Mouse (Mus musculus): ENCODE results near the gene Alkbh2. TPM values are rescaled to one million over a fixed set of nuclear protein-coding genes. Genes with fewer than 3 reads are reported as not detected.

Gene Alkbh2
- polyA plus RNA-seq, 1 experiment from 2014 or later = 4.1 TPM

- no peaks in the 10 kb centered on the region for H3K27me3 ChIP-seq
- 61% methylated on average over 7 of the region's 7 CpGs for WGBS (ENCODE audit: insufficient replicate concordance)
- peaks cover 42% of the 10 kb centered on the region for H3K4me1 ChIP-seq (replicated peaks)
- peaks cover 13% of the 10 kb centered on the region for H3K36me3 ChIP-seq (replicated peaks)
- no peak for ATAC-seq (ENCODE audit: insufficient read depth)
- H3K4me2 ChIP-seq = peak overlapping the region; percentile 99
- no peak overlapping the region for H3K27ac ChIP-seq (replicated peaks)
- H3K9ac ChIP-seq = peak overlapping the region; percentile 69; the same call in 1 of the 2 replicates
- peak overlapping the region; percentile 69 for H3K4me3 ChIP-seq (replicated peaks)
- H3K9me3 ChIP-seq (replicated peaks) = no peaks in the 10 kb centered on the region
These were observed 1.3 kb downstream of the Alkbh2 start for GRCm38 (mm10) chr5:114126499-114127244.

DNA sequence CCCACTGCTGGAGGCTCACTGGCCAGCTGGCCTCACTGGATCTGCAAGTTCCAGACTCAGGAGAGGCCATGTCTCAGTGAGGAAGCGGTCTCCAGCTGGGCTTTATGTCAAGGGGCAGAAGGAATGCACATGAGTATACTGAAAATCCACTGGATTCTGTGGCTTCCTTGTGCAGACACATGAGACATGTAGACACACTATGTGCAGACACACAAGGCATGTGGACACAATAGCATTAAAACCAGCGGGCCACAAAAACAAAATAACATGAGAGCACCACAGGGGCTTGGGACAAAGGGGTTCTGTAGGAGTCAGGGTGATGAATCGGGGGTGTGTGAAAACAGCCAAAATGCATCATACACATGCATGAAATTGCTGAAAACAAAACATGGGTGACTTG, 2.0 kb downstream of the Alkbh2 start:
- Histone ChIP-seq H3K27ac (replicated peaks) (no peak overlapping the region), H3K4me3 (replicated peaks) (no peak overlapping the region), H3K4me1 (replicated peaks) (peaks cover 36% of the 10 kb centered on the region), H3K27me3 (no peaks in the 10 kb centered on the region), H3K4me2 (no peak overlapping the region), H3K9ac (no peak overlapping the region), H3K9me3 (replicated peaks) (no peaks in the 10 kb centered on the region), H3K36me3 (replicated peaks) (peaks cover 20% of the 10 kb centered on the region)
- 66% methylated on average over 3 of the region's 3 CpGs for WGBS (ENCODE audit: insufficient replicate concordance)
- no peak for ATAC-seq (ENCODE audit: insufficient read depth)

DNA sequence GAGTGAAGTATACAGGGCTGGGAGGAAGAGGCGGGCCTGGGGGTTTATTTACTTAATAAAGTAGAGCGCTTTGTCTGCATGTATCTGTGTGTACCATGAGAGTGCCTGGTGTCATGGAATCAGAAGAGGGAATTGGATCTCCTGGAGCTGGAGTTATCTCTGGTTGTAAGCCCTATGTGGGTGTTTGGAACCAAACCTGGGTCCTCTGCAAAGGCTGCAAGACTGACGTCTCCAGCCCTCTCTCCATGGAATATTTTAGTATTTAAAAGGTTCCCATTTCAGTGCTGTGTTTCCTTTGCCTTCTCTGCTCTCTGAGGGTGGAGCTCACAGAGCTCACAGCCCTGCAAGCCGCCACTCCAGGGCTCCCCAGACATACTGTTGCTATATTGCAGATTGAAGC, 8.2 kb downstream of the Alkbh2 start:
- no peak for ATAC-seq (ENCODE audit: insufficient read depth)
- no peaks in the 10 kb centered on the region for H3K4me1 ChIP-seq (replicated peaks)
- H3K27me3 ChIP-seq = no peaks in the 10 kb centered on the region
- H3K4me2 ChIP-seq = no peak overlapping the region
- peaks cover 30% of the 10 kb centered on the region for H3K36me3 ChIP-seq (replicated peaks)
- no peaks in the 10 kb centered on the region for H3K9me3 ChIP-seq (replicated peaks)
- no peak overlapping the region for H3K27ac ChIP-seq (replicated peaks)
- H3K4me3 ChIP-seq (replicated peaks) = no peak overlapping the region
- 76% methylated on average over 4 of the region's 4 CpGs for WGBS (ENCODE audit: insufficient replicate concordance)
- H3K9ac ChIP-seq = no peak overlapping the region

- no peaks in the 10 kb centered on the region for H3K27me3 ChIP-seq
- H3K4me3 ChIP-seq (replicated peaks) = no peak overlapping the region
- peaks cover 16% of the 10 kb centered on the region for H3K36me3 ChIP-seq (replicated peaks)
- no peak overlapping the region for H3K27ac ChIP-seq (replicated peaks)
- ATAC-seq (ENCODE audit: insufficient read depth) = no peak
- no peaks in the 10 kb centered on the region for H3K4me1 ChIP-seq (replicated peaks)
- no peak overlapping the region for H3K9ac ChIP-seq
- WGBS (ENCODE audit: insufficient replicate concordance) = 47% methylated on average over 7 of the region's 7 CpGs
- H3K9me3 ChIP-seq (replicated peaks) = no peaks in the 10 kb centered on the region
- H3K4me2 ChIP-seq = no peak overlapping the region
These were observed 11.4 kb downstream of the Alkbh2 start for GRCm38 (mm10) chr5:114116586-114116985.

DNA sequence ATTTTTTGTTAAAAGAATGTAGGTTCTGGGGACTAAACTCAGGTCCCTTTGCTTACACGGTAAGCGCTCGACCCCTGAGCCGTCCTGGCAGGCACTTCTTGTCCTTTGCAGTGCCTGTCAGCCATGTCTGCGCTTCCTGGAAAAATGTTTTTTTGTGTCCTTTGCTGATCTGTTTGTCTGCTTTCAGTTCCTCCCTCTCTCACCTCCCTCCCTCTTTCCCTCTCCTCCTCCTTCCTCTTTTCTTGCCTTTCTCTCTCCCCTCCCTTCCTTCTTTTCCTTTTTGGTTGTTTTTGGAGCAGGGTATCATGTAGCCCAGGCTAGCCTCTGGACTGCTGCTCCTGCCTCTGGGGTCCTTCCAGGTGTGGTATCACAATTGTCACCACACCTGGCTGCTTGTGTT, 13.0 kb downstream of the Alkbh2 start:
- H3K4me2 ChIP-seq = no peak overlapping the region
- no peaks in the 10 kb centered on the region for H3K4me1 ChIP-seq (replicated peaks)
- H3K27me3 ChIP-seq = no peaks in the 10 kb centered on the region
- H3K36me3 ChIP-seq (replicated peaks) = peaks cover 16% of the 10 kb centered on the region
- WGBS (ENCODE audit: insufficient replicate concordance) = 61% methylated on average over 5 of the region's 5 CpGs
- H3K4me3 ChIP-seq (replicated peaks) = no peak overlapping the region
- no peaks in the 10 kb centered on the region for H3K9me3 ChIP-seq (replicated peaks)
- H3K27ac ChIP-seq (replicated peaks) = no peak overlapping the region
- no peak for ATAC-seq (ENCODE audit: insufficient read depth)
- H3K9ac ChIP-seq = no peak overlapping the region

DNA sequence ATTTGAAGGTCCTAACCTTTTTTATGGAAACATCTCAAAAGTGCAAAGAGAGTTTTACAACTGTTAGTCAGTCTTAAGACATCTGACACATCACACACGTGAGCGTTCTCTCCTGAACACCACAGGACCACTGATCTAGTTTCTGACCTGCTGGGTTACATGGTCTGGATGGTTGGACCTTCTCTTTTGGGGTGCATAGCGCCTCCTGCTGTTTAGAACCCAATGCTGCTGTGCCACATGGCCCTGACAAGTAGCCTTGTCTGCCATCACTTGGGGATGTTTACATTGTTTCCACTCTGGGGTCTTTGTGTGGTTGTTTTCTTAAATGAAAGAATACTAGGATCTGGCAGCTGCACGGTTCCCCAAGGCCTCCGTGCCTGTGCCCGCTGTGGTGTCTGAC, 14.7 kb downstream of the Alkbh2 start:
- H3K4me1 ChIP-seq (replicated peaks) = no peaks in the 10 kb centered on the region
- WGBS (ENCODE audit: insufficient replicate concordance) = 74% methylated on average over 6 of the region's 6 CpGs
- H3K4me3 ChIP-seq (replicated peaks) = no peak overlapping the region
- no peak overlapping the region for H3K4me2 ChIP-seq
- no peak overlapping the region for H3K9ac ChIP-seq
- H3K9me3 ChIP-seq (replicated peaks) = no peaks in the 10 kb centered on the region
- peaks cover 33% of the 10 kb centered on the region for H3K36me3 ChIP-seq (replicated peaks)
- H3K27me3 ChIP-seq = no peaks in the 10 kb centered on the region
- ATAC-seq (ENCODE audit: insufficient read depth) = no peak
- no peak overlapping the region for H3K27ac ChIP-seq (replicated peaks)

DNA sequence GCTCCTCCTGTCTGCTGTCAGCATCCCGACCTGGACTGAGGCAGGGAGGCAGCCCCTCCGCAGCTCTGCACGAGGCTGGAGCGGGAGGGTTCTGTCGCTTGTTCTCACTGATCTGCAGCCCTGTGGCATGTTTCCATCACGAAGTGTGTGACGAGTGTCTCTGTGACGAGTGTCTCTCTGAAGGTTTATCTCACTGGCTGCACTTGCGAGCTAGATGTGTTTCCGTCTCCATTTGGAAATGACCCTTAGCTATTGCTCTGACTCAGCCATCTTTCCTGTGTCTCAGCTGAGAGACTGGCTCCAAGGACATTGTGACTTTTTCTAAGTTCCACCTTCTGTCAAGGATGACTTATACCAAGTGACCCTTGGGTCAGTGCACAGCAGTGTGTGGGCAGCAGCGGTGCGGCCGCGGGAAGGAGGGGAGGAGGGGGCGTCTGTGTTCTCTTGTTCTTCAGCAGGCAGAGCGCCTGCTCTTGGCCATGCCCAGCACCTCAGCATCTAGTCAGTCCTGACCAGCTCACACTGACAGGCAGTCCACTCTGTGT, 21.6 kb downstream of the Alkbh2 start:
- no peak for ATAC-seq (ENCODE audit: insufficient read depth)
- Histone ChIP-seq H3K9me3 (replicated peaks) (no peaks in the 10 kb centered on the region), H3K27me3 (no peaks in the 10 kb centered on the region), H3K27ac (replicated peaks) (no peak overlapping the region), H3K9ac (no peak overlapping the region), H3K4me2 (no peak overlapping the region), H3K4me1 (replicated peaks) (no peaks in the 10 kb centered on the region), H3K4me3 (replicated peaks) (no peak overlapping the region), H3K36me3 (replicated peaks) (peaks cover 44% of the 10 kb centered on the region)
- 76% methylated on average over 16 of the region's 16 CpGs for whole genome bisulfite sequencing (ENCODE audit: insufficient replicate concordance)

- Histone ChIP-seq H3K4me3 (replicated peaks) (no peak overlapping the region), H3K4me2 (no peak overlapping the region), H3K27ac (replicated peaks) (no peak overlapping the region), H3K9ac (no peak overlapping the region), H3K4me1 (replicated peaks) (peaks cover 19% of the 10 kb centered on the region), H3K36me3 (replicated peaks) (peaks cover 11% of the 10 kb centered on the region), H3K27me3 (peaks cover 14% of the 10 kb centered on the region; the same call in 1 of the 2 replicates), H3K9me3 (replicated peaks) (no peaks in the 10 kb centered on the region)
- ATAC-seq (ENCODE audit: insufficient read depth) = no peak
- 31% methylated on average over 1 of the region's 1 CpGs for WGBS (ENCODE audit: insufficient replicate concordance)
These were observed 25.2 kb downstream of the Alkbh2 start for GRCm38 (mm10) chr5:114102807-114103206.

GRCm38 (mm10) chr5:114101873-114102272, 26.1 kb downstream of the Alkbh2 start:
- H3K36me3 ChIP-seq (replicated peaks) = peaks cover 10% of the 10 kb centered on the region
- H3K9ac ChIP-seq = no peak overlapping the region
- H3K27ac ChIP-seq (replicated peaks) = no peak overlapping the region
- peaks cover 18% of the 10 kb centered on the region; the same call in 1 of the 2 replicates for H3K27me3 ChIP-seq
- no peak overlapping the region for H3K4me3 ChIP-seq (replicated peaks)
- no peak overlapping the region for H3K4me2 ChIP-seq
- WGBS (ENCODE audit: insufficient replicate concordance) = 74% methylated on average over 4 of the region's 4 CpGs
- ATAC-seq (ENCODE audit: insufficient read depth) = no peak
- peaks cover 19% of the 10 kb centered on the region for H3K4me1 ChIP-seq (replicated peaks)
- no peaks in the 10 kb centered on the region for H3K9me3 ChIP-seq (replicated peaks)

GRCm38 (mm10) chr5:114100390-114101099, 27.5 kb downstream of the Alkbh2 start:
- H3K36me3 ChIP-seq (replicated peaks) = peaks cover 3% of the 10 kb centered on the region; the same call in 1 of the 2 replicates
- peaks cover 18% of the 10 kb centered on the region; the same call in 1 of the 2 replicates for H3K27me3 ChIP-seq
- H3K4me1 ChIP-seq (replicated peaks) = peaks cover 19% of the 10 kb centered on the region
- peak overlapping the region; percentile 73 for H3K4me3 ChIP-seq (replicated peaks)
- H3K9ac ChIP-seq = peak overlapping the region; percentile 73
- no peak overlapping the region for H3K27ac ChIP-seq (replicated peaks)
- 2% methylated on average over 63 of the region's 64 CpGs for WGBS (ENCODE audit: insufficient replicate concordance)
- H3K9me3 ChIP-seq (replicated peaks) = no peaks in the 10 kb centered on the region
- peak overlapping the region; percentile 83 for H3K4me2 ChIP-seq
- ATAC-seq (ENCODE audit: insufficient read depth) = peak; percentile 53

DNA sequence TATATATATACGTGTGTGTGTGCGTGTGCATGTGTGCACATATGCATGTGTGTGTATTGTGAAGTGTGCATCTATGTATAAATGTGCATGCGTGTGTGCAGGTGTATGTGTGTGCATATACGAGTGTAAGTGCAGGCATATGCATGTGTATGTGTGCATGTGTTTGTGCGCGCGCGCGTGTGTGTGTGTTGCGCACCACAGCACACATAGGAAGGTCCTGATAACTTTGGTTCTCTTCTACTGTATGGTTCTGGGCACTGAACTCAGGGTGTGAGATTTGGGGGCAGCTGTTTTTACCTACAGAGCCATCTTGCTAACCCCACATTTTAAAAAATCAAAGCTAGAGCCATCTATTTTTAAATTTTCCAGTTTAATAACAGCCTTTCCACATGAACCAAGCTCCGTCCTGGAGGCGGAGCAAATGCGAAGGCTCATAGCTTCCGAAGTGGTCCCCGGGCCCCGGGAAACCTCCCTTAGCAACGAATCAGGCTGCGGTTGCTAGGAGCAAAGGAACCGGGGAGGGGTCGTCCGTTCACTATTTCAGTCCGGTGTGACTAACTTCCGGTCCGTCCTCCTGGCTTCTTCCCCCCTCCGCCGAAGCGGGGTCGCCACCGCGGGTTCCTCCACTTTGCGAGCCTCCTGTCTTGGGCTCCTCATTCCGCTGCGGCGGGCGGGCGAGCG, 28.2 kb downstream of the Alkbh2 start:
- Histone ChIP-seq H3K27ac (replicated peaks) (no peak overlapping the region), H3K36me3 (replicated peaks) (0 out of 2 replicates have a peak, but pooled peaks cover 3% of the 10 kb centered on the region), H3K4me3 (replicated peaks) (peak overlapping the region; percentile 73), H3K9ac (peak overlapping the region; percentile 73), H3K27me3 (peaks cover 18% of the 10 kb centered on the region; the same call in 1 of the 2 replicates), H3K4me2 (peak overlapping the region; percentile 83), H3K9me3 (replicated peaks) (no peaks in the 10 kb centered on the region), H3K4me1 (replicated peaks) (peaks cover 19% of the 10 kb centered on the region)
- peak; percentile 74 for ATAC-seq (ENCODE audit: insufficient read depth)
- WGBS (ENCODE audit: insufficient replicate concordance) = 8% methylated on average over 37 of the region's 37 CpGs
